Mouse (Mus musculus): Measurements from ENCODE around the gene Kcnk13. TPM values are rescaled to one million over a fixed set of nuclear protein-coding genes. Genes with fewer than 3 reads are reported as not detected.
A peak's percentile ranks its signal among the peaks of the same experiment; 100 is the strongest.

Gene Kcnk13
- total RNA-seq, 2 experiments from 2014 or later = 6.2 to 6.9 TPM

GRCm38 (mm10) chr12:100089265-100089664, 125.0 kb downstream of the Kcnk13 start:
- no peak for DNase-seq (ENCODE audit: low spot score in 2 of 2)
- no peak overlapping the region for H3K27ac ChIP-seq

GRCm38 (mm10) chr12:100090750-100091149, 126.5 kb downstream of the Kcnk13 start:
- no peak for DNase-seq (ENCODE audit: low spot score in 2 of 2)
- TF ChIP-seq CTCF (conservative IDR thresholded peaks at IDR 0.05) = no peak
- Histone ChIP-seq H3K27ac (no peak overlapping the region), H3K4me3 (no peak overlapping the region)

More at GRCm38 (mm10) chr12:100089265-100089664, 125.0 kb downstream of the Kcnk13 start:
- H3K4me3 ChIP-seq = no peak overlapping the region
- no peak for TF ChIP-seq CTCF (conservative IDR thresholded peaks at IDR 0.05)

DNA sequence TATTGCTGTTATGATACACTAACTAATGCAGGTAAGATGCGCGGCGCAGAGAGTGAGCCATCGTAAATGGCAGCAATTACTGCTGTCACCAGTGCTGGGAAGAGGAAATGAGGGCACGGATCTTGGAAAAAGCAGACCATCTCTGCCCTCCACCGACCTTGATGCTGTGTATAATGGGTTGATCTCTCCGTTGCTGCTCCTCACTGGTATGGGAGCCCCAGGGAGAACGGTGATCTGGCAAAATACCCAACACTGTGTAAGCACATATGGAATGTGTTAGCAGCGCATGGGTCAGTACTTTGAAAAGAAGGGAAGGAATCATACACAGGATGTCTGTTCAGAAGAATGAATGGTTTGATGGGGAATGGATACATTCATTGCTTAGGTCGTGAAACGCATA, 128.7 kb downstream of the Kcnk13 start:
- TF ChIP-seq CTCF (conservative IDR thresholded peaks at IDR 0.05) = no peak
- Histone ChIP-seq H3K27ac (no peak overlapping the region), H3K4me3 (no peak overlapping the region)
- no peak for DNase-seq (ENCODE audit: low spot score in 2 of 2)

DNA sequence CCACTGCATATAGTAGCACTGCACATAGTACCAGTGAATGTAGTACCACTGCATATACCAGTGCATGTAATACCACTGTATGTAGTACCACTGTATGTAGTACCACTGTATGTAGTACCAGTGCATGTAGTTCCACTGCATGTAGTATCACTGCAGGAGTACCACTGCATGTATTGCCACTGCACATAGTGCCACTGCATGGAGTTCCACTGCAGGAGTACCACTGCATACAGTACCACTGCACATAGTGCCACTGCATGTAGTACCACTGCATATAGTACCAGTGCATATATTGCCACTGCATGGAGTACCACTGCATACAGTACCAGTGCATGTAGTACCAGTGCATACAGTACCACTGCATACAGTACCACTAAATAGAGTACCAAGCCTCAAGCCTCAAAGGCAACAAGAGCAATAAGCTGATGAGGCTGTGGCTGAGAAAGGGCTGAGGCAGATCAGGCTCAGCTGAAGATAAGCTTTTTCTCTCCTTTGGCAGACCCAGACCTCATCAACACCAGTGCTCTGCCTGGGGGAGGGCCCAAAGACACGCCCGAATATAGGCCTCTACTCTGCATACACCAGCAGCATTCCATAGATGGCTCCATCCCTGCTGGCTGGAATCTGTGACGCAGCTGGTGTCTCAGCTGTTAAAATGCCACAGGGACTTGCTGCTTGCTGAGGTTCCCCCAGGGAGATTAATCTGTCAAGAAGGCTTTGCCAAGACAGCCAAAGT, 135.8 kb downstream of the Kcnk13 start:
- Histone ChIP-seq H3K4me3 (no peak overlapping the region), H3K27ac (no peak overlapping the region)
- no peak for TF ChIP-seq CTCF (conservative IDR thresholded peaks at IDR 0.05)
- DNase-seq (ENCODE audit: low spot score in 2 of 2) = peak; percentile 42 to 63

- no peak for DNase-seq (ENCODE audit: low spot score in 2 of 2)
- Histone ChIP-seq H3K4me3 (no peak overlapping the region), H3K27ac (no peak overlapping the region)
- TF ChIP-seq CTCF (conservative IDR thresholded peaks at IDR 0.05) = no peak
These were observed 136.4 kb downstream of the Kcnk13 start for GRCm38 (mm10) chr12:100100707-100101030.

DNA sequence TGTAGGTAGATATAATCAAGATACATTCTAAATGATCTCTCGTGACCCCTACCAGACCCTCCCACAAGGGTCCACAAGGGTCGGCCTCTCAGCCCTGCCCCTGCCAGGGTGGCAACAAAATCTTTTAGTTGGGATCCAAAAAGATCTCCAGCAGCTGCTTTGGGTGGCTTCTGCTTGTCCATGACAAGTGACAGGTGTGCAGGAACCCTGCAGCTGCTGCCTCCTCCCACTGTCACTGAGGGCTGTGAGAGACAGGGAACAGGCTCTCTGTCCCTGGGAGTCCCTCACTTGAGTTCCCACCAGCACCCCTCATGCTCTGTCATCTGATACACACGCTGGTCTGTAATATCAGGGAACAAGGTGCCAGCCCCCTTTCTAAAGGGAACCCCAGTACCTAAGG, 137.4 kb downstream of the Kcnk13 start:
- TF ChIP-seq CTCF (conservative IDR thresholded peaks at IDR 0.05) = no peak
- DNase-seq (ENCODE audit: low spot score in 2 of 2) = no peak
- Histone ChIP-seq H3K27ac (no peak overlapping the region), H3K4me3 (no peak overlapping the region)

GRCm38 (mm10) chr12:100104530-100104929, 140.2 kb downstream of the Kcnk13 start:
- no peak for TF ChIP-seq CTCF (conservative IDR thresholded peaks at IDR 0.05)
- no peak for DNase-seq (ENCODE audit: low spot score in 2 of 2)
- Histone ChIP-seq H3K4me3 (no peak overlapping the region), H3K27ac (no peak overlapping the region)

- peak; percentile 66 to 84 for DNase-seq (ENCODE audit: low spot score in 2 of 2)
- Histone ChIP-seq H3K4me3 (no peak overlapping the region), H3K27ac (no peak overlapping the region)
- TF ChIP-seq CTCF (conservative IDR thresholded peaks at IDR 0.05) = peak; percentile 76
These were observed 142.1 kb downstream of the Kcnk13 start for GRCm38 (mm10) chr12:100106275-100106895.

DNA sequence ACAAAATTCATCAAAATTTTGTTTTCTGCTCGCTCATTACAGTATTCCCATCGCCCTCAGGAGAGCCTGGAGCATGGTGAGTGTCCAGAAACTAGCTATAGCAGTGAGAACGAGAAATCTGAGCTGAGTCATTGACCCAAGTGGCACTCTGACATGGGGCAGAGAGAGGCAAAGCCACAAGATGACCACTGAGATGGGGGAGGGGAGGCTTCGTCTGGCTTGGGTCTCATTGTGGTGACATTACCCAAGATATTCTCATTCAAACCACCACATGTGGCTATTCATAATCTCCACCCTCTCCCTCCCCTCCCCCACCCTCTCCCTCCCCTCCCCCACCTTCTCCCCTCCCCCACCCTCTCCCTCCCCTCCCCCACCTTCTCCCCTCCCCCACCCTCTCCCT, 143.1 kb downstream of the Kcnk13 start:
- Histone ChIP-seq H3K4me3 (no peak overlapping the region), H3K27ac (no peak overlapping the region)
- no peak for TF ChIP-seq CTCF (conservative IDR thresholded peaks at IDR 0.05)
- DNase-seq (ENCODE audit: low spot score in 2 of 2) = no peak

DNA sequence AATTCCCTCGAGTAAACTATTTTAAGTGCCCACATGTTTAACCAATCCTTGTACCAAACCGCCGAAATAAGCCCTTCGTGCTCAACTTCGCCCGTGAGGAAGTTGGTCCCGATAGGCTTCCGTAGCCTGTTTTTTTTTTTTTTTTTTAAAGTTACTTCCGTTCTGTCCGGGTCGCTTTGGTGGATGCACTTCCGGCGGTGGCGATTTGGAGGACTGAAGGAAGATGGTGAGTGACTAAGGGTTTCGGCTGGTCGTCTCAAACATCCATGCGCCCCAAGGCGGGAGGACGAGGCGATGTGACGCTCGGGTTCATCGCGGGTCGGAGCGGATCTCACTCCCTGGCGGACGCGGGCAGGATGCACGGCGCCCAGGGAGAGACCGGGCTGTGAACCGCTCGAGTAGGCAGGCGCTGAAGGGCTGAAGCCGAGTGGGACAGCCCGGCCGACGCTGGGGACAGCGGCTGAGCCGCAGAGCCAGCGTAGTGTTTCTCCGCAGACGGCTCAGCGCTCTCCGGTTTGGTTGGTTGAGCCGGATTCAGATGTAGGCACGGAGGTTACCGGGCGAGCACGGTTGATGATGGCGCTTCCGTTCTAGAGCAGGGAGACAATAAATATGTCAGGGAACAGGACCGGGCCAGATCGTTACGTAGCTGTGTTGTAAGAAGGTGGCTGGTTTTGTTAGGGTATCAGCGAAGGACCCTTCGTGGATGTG, 145.8 kb downstream of the Kcnk13 start, which contains the start of gene Psmc1:
Gene Psmc1 (plus strand): TSS at position 169 of the 711 bp plus-strand sequence.
- peak; percentile 72 to 74 for DNase-seq (ENCODE audit: low spot score in 2 of 2)
- TF ChIP-seq CTCF (conservative IDR thresholded peaks at IDR 0.05) = 0 out of 2 replicates have a peak, but pooled peaks have one; percentile 21
- Histone ChIP-seq H3K27ac (peak within 1 kb of the TSS; percentile 96), H3K4me3 (peak within 1 kb of the TSS; percentile 68)

Small RNA genes lying within 50 kb of the gene (microRNA-seq; reads per million reads assigned to microRNA genes)
- gene Gm23291 = 0 reads per million in 2 experiments

Other genes starting within 250 kb of the Kcnk13 start
- under 1 TPM; 0.34 to 0.84 TPM for gene Efcab11, start 80.1 kb upstream of the Kcnk13 start, total RNA-seq (2021)
- gene Tdp1, start 80.0 kb upstream of the Kcnk13 start, total RNA-seq (2021) = 10 to 100 TPM; 24.2 to 30.9 TPM
- gene Psmc1, start 145.7 kb downstream of the Kcnk13 start, total RNA-seq (2021) = 100 to 1,000 TPM; 185 to 207 TPM
- gene Nrde2, start 195.2 kb downstream of the Kcnk13 start, total RNA-seq (2021) = 10 to 100 TPM; 23.8 to 24.3 TPM
- 1,000 to 10,000 TPM; 2,009 to 2,049 TPM for gene Calm1, start 234.9 kb downstream of the Kcnk13 start, total RNA-seq (2021)

All from layer of hippocampus, adult 2 months (tissue).